Mouse (Mus musculus) megakaryocyte, embryonic 14.5 days (primary cell): ENCODE measurements around the gene Dgkg.

Source experiments
- FLI1 ChIP-seq: IDR thresholded peaks from 2 replicates; pipeline ENCODE4 v1.6.1; 2012; ENCODE audit warnings: low read length, inconsistent platforms, mixed read lengths
- GATA1 ChIP-seq: IDR thresholded peaks from 3 replicates; pipeline ENCODE4 v1.6.1; 2012; ENCODE audit warnings: mixed read lengths, low read length, inconsistent platforms, borderline replicate concordance

DNA sequence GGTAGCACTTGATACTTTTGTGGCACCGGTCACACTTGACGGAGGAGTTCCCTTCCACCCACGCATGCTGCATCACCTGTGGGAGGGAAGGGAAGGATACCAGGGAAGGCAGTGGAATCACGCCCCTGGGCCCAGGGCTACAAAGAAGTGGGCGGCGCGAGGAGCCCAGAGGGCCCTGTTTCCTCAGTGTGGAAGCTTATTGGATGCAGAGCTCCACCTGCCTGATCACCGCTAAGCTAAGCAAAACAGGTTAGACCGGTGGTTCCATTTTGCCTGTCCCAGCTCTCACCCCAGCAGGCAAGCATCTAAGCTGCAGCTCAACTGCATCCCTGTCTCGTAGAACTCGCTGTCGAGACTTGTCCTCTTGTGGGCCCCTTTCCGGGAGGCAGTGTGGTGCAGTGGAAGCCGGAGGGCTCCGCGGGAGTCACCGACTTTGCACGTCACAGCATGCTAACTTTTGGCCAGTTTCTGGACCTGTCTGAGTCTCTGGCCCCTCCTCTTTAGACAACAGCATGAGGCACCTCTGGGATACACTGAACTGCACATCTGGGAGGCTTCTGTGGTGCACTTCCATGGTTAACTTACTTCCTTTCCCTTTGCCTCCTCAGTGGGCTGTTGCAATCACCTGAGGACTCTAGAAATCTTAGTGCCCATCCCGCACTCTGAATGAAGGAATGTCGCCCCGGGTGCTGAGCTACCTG lies 84.2 kb downstream of the Dgkg start:
- TF ChIP-seq GATA1, result no peak
- TF ChIP-seq FLI1, result no peak
